Mouse (Mus musculus): ENCODE measurements around the gene Acot3. TPM values are rescaled to one million over a fixed set of nuclear protein-coding genes. Genes with fewer than 3 reads are reported as not detected.

Acot3 gene
- polyA plus RNA-seq, 1 experiment from 2014 or later = 0.17 TPM

DNA sequence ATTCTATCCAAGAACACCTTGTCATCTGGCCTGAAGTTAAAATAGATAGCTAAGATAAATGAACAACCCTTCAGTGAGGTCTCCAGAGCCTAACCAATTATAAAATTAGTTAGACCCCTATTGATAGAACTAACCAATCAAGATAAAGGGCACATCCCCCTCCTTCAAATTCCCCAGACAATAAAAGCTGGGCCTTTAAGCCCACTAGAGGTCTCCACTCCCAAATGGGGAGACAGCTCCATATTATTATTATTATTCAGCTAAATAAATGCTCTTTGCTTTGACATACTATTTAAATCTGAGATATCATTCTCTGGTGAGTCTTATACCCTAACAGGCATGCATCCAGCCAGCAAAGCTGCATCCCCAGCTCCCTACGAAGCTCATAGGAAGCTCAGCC is 58.0 kb downstream of the Acot3 start:
- 69% methylated on average over 1 of the region's 1 CpGs for WGBS
- Histone ChIP-seq H3K4me2 (replicated peaks) (no peak overlapping the region), H3K36me3 (no peaks in the 10 kb centered on the region; the same call in 1 of the 2 replicates), H3K4me3 (no peak overlapping the region), H3K9ac (no peak overlapping the region), H3K27ac (no peak overlapping the region), H3K9me3 (no peaks in the 10 kb centered on the region), H3K4me1 (peaks cover 5% of the 10 kb centered on the region), H3K27me3 (no peaks in the 10 kb centered on the region)
- ATAC-seq (ENCODE audit: low FRiP score, low read depth) = no peak

Other genes with a start within 250 kb of the Acot3 start
- 36.0 and 40.7 TPM in 2 replicates for gene Numb, start 130.2 kb upstream of the Acot3 start, polyA plus RNA-seq (2015; fragmentation: Nextera tagmentation; extraction: Ambion mirVana)
- gene Riox1, start 101.5 kb upstream of the Acot3 start, polyA plus RNA-seq (2015; fragmentation: Nextera tagmentation; extraction: Ambion mirVana) = 11.2 and 11.7 TPM in 2 replicates
- gene Heatr4, start 67.3 kb upstream of the Acot3 start, polyA plus RNA-seq (2015; fragmentation: Nextera tagmentation; extraction: Ambion mirVana) = not detected in 2 replicates
- 21.1 and 25.0 TPM in 2 replicates for gene Acot2, start 64.3 kb upstream of the Acot3 start, polyA plus RNA-seq (2015; fragmentation: Nextera tagmentation; extraction: Ambion mirVana)
- gene Acot1, start 42.7 kb upstream of the Acot3 start, polyA plus RNA-seq (2015; fragmentation: Nextera tagmentation; extraction: Ambion mirVana) = 33.7 and 38.6 TPM in 2 replicates
- gene Acot4, start 13.8 kb upstream of the Acot3 start, polyA plus RNA-seq (2015; fragmentation: Nextera tagmentation; extraction: Ambion mirVana) = 0.23 and 0.63 TPM in 2 replicates
- gene Gm49366, start 13.2 kb upstream of the Acot3 start, polyA plus RNA-seq (2015; fragmentation: Nextera tagmentation; extraction: Ambion mirVana) = not detected in 2 replicates
- gene Acot5, start 17.2 kb downstream of the Acot3 start, polyA plus RNA-seq (2015; fragmentation: Nextera tagmentation; extraction: Ambion mirVana) = not detected in 2 replicates
- gene Acot6, start 48.5 kb downstream of the Acot3 start, polyA plus RNA-seq (2015; fragmentation: Nextera tagmentation; extraction: Ambion mirVana) = 1.1 and 1.3 TPM in 2 replicates
- 6.1 and 7.8 TPM in 2 replicates for gene Dnal1, start 62.2 kb downstream of the Acot3 start, polyA plus RNA-seq (2015; fragmentation: Nextera tagmentation; extraction: Ambion mirVana)
- gene Pnma1, start 96.3 kb downstream of the Acot3 start, polyA plus RNA-seq (2015; fragmentation: Nextera tagmentation; extraction: Ambion mirVana) = 1.0 and 1.4 TPM in 2 replicates
- 8.9 and 9.9 TPM in 2 replicates for gene Elmsan1, start 166.7 kb downstream of the Acot3 start, polyA plus RNA-seq (2015; fragmentation: Nextera tagmentation; extraction: Ambion mirVana)
- gene Ptgr2, start 233.1 kb downstream of the Acot3 start, polyA plus RNA-seq (2015; fragmentation: Nextera tagmentation; extraction: Ambion mirVana) = 12.1 and 12.7 TPM in 2 replicates